ENCODE assay signal across 15 mouse cellular contexts in genomic region chr11:107190376-107190775, GRCm38 (mm10). TPM values are rescaled to one million over a fixed set of nuclear protein-coding genes. Genes with fewer than 3 reads are reported as not detected.
DNase-seq lines count a peak whose midpoint lies in the region; ATAC-seq and TF ChIP-seq lines count a peak whose summit lies in the region.
"Had no signal": no experiment of that assay in that cellular context is flagged by ENCODE, and none has a peak within 500 bp of the region (broad histone marks: within the 10 kb centered on the region; RNA-seq: fewer than 3 reads in every experiment).

No protein-coding gene starts in this region.

- no peak for ATAC-seq in cerebellum, adult (ENCODE audit: insufficient number of reproducible peaks, low FRiP score, low TSS enrichment)
- ATAC-seq in stomach, postnatal 0 days (ENCODE audit: low FRiP score, low TSS enrichment): no peak
- no peak for ATAC-seq in liver, embryonic 11.5 days (replicated peaks; ENCODE audit: low FRiP score)
- ATAC-seq: midbrain, embryonic 13.5 days had no signal

- no peak overlapping the region for H3K4me3 ChIP-seq in stomach, postnatal 0 days (ENCODE audit: low read depth, low read length)
- no peak overlapping the region for H3K4me3 ChIP-seq in liver, embryonic 11.5 days (ENCODE audit: low read depth, low read length)
- H3K4me3 ChIP-seq: limb, embryonic 12.5 days; lung, embryonic 15.5 days; midbrain, embryonic 13.5 days; neural tube, embryonic 12.5 days had no signal

- no peaks in the 10 kb centered on the region for H3K9me3 ChIP-seq in stomach, postnatal 0 days (ENCODE audit: control insufficient read depth, low read length)
- H3K9me3 ChIP-seq in liver, embryonic 11.5 days (ENCODE audit: control insufficient read depth, low read length): no peaks in the 10 kb centered on the region
- H3K9me3 ChIP-seq: limb, embryonic 12.5 days; lung, embryonic 15.5 days; midbrain, embryonic 13.5 days; neural tube, embryonic 12.5 days had no signal

- 28% methylated on average over 2 of the region's 2 CpGs for WGBS in stomach, postnatal 0 days
- 81% methylated on average over 2 of the region's 2 CpGs for WGBS in liver, embryonic 11.5 days

- H3K27me3 ChIP-seq in stomach, postnatal 0 days (ENCODE audit: control insufficient read depth, insufficient read depth, low read length): no peaks in the 10 kb centered on the region
- H3K27me3 ChIP-seq in liver, embryonic 11.5 days (replicated peaks; ENCODE audit: control insufficient read depth, insufficient read depth, low read length): no peaks in the 10 kb centered on the region
- H3K27me3 ChIP-seq: limb, embryonic 12.5 days; lung, embryonic 15.5 days; midbrain, embryonic 13.5 days; neural tube, embryonic 12.5 days had no signal

- TF ChIP-seq CTCF in stomach, postnatal 0 days (IDR thresholded peaks at IDR 0.05; ENCODE audit: low read depth): no peak

- no peak overlapping the region for H3K9ac ChIP-seq in stomach, postnatal 0 days (ENCODE audit: low read length)
- H3K9ac ChIP-seq in liver, embryonic 11.5 days (ENCODE audit: low read depth, low read length): no peak overlapping the region
- H3K9ac ChIP-seq: limb, embryonic 12.5 days; lung, embryonic 15.5 days; midbrain, embryonic 13.5 days; neural tube, embryonic 12.5 days had no signal

- no peak overlapping the region for H3K4me2 ChIP-seq in stomach, postnatal 0 days (replicated peaks; ENCODE audit: low read depth)
- H3K4me2 ChIP-seq in liver, embryonic 11.5 days: no peak overlapping the region
- H3K4me2 ChIP-seq: limb, embryonic 12.5 days; neural tube, embryonic 12.5 days had no signal

- 0 out of 2 replicates have a peak, but pooled peaks cover 4% of the 10 kb centered on the region for H3K4me1 ChIP-seq in stomach, postnatal 0 days (replicated peaks; ENCODE audit: control insufficient read depth, insufficient read depth)
- H3K4me1 ChIP-seq in liver, embryonic 11.5 days (replicated peaks; ENCODE audit: control insufficient read depth, insufficient read depth, low read length): peaks cover 4% of the 10 kb centered on the region; the same call in 1 of the 2 replicates

- no peak overlapping the region for H3K27ac ChIP-seq in stomach, postnatal 0 days (replicated peaks)
- H3K27ac ChIP-seq in liver, embryonic 11.5 days (ENCODE audit: low read depth, low read length): no peak overlapping the region
- H3K27ac ChIP-seq: limb, embryonic 12.5 days; lung, embryonic 15.5 days; midbrain, embryonic 13.5 days; neural tube, embryonic 12.5 days had no signal

- peak; percentile 59 to 73 for DNase-seq in cerebellum, postnatal 10 days
- peak; percentile 27 for DNase-seq in kidney, postnatal 10 days
- no peak for DNase-seq in kidney, postnatal 25 days
- DNase-seq in urinary bladder, postnatal 25 days (ENCODE audit: low spot score): peak; percentile 13
- DNase-seq in urinary bladder, postnatal 10 days (ENCODE audit: low spot score): no peak
- peak; percentile 23 for DNase-seq in stomach, postnatal 0 days (ENCODE audit: low spot score)
- DNase-seq in liver, embryonic 11.5 days (ENCODE audit: low spot score): no peak
- DNase-seq: gastrocnemius, postnatal 14 days; kidney, adult 8-10 months; thymus, postnatal 25 days had no signal

- H3K36me3 ChIP-seq in stomach, postnatal 0 days (ENCODE audit: control insufficient read depth, insufficient read depth, low read length): peaks cover 4% of the 10 kb centered on the region
- peaks cover 3% of the 10 kb centered on the region; the same call in 1 of the 2 replicates for H3K36me3 ChIP-seq in liver, embryonic 11.5 days (ENCODE audit: control insufficient read depth, insufficient read depth, low read length)

- no peak for TF ChIP-seq EP300 in stomach, postnatal 0 days (optimal IDR thresholded peaks at IDR 0.05)

RNA-seq across cellular contexts. Expression of gene Nol11, which starts 1.2 kb away (rescaled TPM):
- polyA plus RNA-seq in stomach, postnatal 0 days (2015; fragmentation: Nextera tagmentation; extraction: Ambion mirVana): 17.5 and 18.7 TPM in 2 replicates
- polyA plus RNA-seq in liver, embryonic 11.5 days (2014; fragmentation: Nextera tagmentation; extraction: Ambion mirVana): 62.8 and 70.7 TPM in 2 replicates

RNA-seq across cellular contexts. Expression of gene Bptf, which starts 58.4 kb away (rescaled TPM):
- polyA plus RNA-seq in stomach, postnatal 0 days (2015; fragmentation: Nextera tagmentation; extraction: Ambion mirVana): 11.8 and 13.8 TPM in 2 replicates
- polyA plus RNA-seq in liver, embryonic 11.5 days (2014; fragmentation: Nextera tagmentation; extraction: Ambion mirVana): 22.6 and 27.9 TPM in 2 replicates

Comparison
In these comparisons a context has a peak if more than half of its experiments do, and no peak if none do; other contexts are left out.
1. DNase-seq: peak in cerebellum, postnatal 10 days (2 of 2), kidney, postnatal 10 days (single experiment), urinary bladder, postnatal 25 days (single experiment) and stomach, postnatal 0 days (single experiment); none in kidney, postnatal 25 days (0 of 2), urinary bladder, postnatal 10 days (single experiment) and liver, embryonic 11.5 days (single experiment).